Mouse (Mus musculus): Measurements from ENCODE around the gene Olfr1016.

The Olfr1016 gene

DNA sequence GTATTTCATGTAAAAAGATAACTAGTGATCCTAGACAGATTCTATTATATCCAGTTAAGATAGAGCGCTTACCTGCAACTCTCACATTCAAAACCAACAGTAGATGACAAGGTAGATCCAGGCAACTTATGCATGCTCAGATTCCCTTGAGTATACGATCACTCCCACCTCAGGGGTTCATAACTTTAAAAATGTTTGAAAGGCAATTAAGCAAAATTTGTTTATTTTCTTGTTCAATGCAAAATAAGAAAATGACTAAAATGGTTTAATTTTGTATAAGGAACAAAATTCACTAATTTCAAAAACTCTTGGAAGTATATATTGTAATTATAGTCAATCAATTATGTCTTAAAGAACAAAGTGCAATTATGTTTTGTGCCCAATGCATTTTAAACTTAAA lies at the start of gene Olfr1016:
Gene Olfr1016, minus strand, starts transcription at position 101 of the 400 bp plus-strand sequence.
- no peak for DNase-seq

GRCm38 (mm10) chr2:85846730-85847129 lies 44.4 kb upstream of the Olfr1016 start, which contains the start of gene Olfr1020:
Gene Olfr1020, plus strand, starts transcription at chr2:85847030.
- DNase-seq = no peak

DNA sequence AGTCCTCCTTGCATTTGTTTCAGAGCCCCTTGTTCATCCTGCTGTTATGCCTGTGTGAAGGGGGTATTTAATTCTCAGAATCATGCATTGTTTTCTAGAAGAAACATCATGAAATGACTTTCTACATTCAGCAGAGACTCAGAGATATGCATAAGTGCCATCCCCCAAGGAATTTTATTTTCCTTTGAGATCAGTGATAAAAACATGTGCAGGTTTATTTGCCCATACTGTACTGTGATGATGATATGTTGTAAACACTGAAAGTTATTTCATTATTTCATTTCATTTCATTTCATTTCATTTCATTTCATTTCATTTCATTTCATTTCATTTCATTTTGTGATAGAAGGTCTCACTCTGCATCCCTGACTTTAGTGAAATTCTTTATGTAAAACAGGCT lies 43.0 kb upstream of the Olfr1016 start, which contains the start of gene Olfr1019:
Gene Olfr1019, minus strand, starts transcription at position 101 of the 400 bp plus-strand sequence.
- no peak for DNase-seq

GRCm38 (mm10) chr2:85818179-85818578 lies 15.8 kb upstream of the Olfr1016 start, which contains the start of gene Olfr1018:
Gene Olfr1018, plus strand, starts transcription at chr2:85818479.
- no peak for DNase-seq

DNA sequence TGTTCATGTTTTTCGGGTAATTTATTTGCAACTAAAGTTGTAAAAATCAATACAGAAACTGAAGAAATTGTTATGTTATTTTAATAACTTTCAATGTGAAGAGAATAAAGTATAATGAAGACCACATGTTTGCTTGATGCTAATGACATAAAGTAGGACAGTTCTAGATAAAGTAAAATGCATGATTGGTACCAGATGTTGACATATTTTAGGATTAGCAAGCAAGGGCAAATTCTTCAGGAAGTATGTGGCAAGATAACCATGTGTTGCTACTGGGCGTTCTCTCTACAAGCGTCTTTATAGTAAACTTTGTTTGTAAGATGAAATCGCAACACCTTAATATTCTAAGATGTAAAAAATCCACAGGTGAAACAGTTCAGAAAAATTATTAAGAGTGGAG lies 2.2 kb upstream of the Olfr1016 start:
- no peak for DNase-seq

GRCm38 (mm10) chr2:85792331-85792730 lies 10.0 kb downstream of the Olfr1016 start:
- no peak for DNase-seq

DNA sequence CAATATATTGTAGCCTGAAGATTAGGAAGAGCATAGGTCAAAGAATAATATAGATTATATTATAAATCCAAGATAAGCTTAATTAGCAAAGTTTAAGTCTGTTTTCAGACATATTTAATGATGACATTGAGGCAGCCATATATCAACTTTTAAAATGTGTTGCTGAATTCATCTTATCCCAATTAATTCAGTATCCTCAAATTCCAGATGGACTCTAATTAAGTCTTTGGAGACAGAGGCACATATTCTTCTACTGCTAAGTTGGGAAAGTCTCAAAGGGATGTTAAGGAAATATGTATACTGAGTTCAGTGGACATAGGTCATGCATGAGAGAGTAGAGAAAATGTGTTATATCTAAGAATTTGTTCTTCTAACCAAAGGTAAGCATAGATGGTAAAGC lies 20.6 kb downstream of the Olfr1016 start, which contains the start of gene Olfr1015:
Gene Olfr1015, plus strand, starts transcription at position 301 of the 400 bp plus-strand sequence.
- DNase-seq = no peak

DNA sequence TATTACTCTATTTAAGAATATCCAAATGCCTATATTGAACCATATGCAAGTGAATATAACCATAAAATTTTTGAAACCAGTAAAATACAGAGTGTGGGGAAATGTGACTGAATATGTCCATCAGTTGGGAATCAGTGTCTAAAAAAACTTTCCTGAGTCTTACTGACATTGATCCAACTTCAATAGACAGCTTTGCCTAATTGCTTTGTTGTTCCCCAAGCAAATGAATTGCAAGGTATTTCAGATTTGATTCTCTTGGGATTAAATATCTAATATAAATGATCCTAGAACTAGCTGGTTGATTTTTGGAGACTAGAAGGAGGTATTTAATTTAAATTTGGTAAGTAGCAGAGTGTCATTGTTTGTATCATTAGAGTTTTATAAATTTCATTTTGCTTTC lies 29.9 kb downstream of the Olfr1016 start, which contains the start of gene Olfr1014:
Gene Olfr1014, plus strand, starts transcription at position 301 of the 400 bp plus-strand sequence.
- DNase-seq = no peak

DNA sequence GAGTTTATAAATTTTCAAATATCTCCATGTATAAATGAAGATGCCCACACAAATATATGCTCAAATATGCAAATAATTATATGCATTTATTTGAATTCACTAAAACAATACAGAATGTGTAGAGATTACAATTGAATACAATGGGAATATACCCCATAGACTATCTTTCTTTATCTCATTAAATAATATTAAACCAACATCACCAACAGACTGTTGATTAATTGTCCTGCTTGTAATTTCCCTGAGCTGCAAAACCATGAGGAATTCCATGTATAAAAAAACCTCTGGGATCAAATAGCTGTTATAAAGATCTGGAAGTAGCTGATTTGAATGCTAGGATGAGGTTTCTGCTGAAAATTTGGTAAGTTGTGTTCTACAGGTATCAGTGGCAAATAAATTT lies 35.5 kb downstream of the Olfr1016 start, which contains the start of gene Olfr1013:
Gene Olfr1013, plus strand, starts transcription at position 301 of the 400 bp plus-strand sequence.
- DNase-seq = no peak

GRCm38 (mm10) chr2:85762666-85763065 lies 39.7 kb downstream of the Olfr1016 start, which contains the start of gene Olfr1012:
Gene Olfr1012, minus strand, starts transcription at chr2:85762766.
- no peak for DNase-seq

DNA sequence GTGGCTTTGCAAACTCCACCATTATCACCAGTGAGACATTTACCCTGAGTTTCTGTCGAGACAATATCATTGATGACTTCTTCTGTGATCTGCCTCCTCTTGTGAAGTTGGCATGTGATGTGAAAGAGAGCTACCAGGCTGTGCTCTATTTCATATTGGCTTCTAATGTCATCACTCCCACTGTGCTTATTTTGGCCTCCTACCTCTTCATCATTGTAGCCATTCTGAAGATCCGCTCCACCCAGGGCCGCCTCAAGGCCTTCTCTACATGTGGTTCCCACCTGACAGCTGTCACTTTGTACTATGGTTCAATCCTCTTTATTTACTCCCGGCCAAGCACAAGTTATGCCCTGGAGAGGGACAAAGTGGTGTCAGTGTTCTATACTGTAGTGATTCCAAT lies 48.5 kb downstream of the Olfr1016 start:
- DNase-seq = no peak
